Mouse (Mus musculus) heart, adult 2 months (tissue): ENCODE results near the gene Phf19.

Experiments
- CTCF ChIP-seq: fragments of 200-600 bp; IDR thresholded peaks from 2 replicates; pipeline ENCODE4 v1.8.1; 2022; ENCODE audit warnings: antibody characterized with exemption, mild to moderate bottlenecking, moderate library complexity
- EP300 ChIP-seq: fragments of 200-500 bp; IDR thresholded peaks from 2 replicates; pipeline ENCODE4 v1.6.1; 2011; ENCODE audit warnings: low read depth, low read length, control low read depth; ENCODE audit not compliant: insufficient read depth
- POLR2A ChIP-seq: fragments of 200-500 bp; IDR thresholded peaks from 2 replicates; pipeline ENCODE4 v1.6.1; 2011; ENCODE audit warnings: mild to moderate bottlenecking, low read depth, low read length, control low read depth; ENCODE audit not compliant: insufficient read depth

- TF ChIP-seq CTCF (no peak), EP300 (no peak), POLR2A (no peak)
Observed at GRCm38 (mm10) chr2:34956941-34957340, 43.1 kb upstream of the Phf19 start.
